Mouse (Mus musculus) lung, postnatal 25 days (tissue): ENCODE measurements around the gene Gm29609.
"Not testable (repeated sequence)": the region's sequence is repeated elsewhere in the genome, so short reads cannot be mapped to it uniquely, and the experiment has no call there.

ENCODE experiments used
- DNase-seq: peaks from one replicate; pipeline ENCODE4 v3.0.0; 2022; ENCODE audit warnings: low spot score

Gene Gm29609

DNA sequence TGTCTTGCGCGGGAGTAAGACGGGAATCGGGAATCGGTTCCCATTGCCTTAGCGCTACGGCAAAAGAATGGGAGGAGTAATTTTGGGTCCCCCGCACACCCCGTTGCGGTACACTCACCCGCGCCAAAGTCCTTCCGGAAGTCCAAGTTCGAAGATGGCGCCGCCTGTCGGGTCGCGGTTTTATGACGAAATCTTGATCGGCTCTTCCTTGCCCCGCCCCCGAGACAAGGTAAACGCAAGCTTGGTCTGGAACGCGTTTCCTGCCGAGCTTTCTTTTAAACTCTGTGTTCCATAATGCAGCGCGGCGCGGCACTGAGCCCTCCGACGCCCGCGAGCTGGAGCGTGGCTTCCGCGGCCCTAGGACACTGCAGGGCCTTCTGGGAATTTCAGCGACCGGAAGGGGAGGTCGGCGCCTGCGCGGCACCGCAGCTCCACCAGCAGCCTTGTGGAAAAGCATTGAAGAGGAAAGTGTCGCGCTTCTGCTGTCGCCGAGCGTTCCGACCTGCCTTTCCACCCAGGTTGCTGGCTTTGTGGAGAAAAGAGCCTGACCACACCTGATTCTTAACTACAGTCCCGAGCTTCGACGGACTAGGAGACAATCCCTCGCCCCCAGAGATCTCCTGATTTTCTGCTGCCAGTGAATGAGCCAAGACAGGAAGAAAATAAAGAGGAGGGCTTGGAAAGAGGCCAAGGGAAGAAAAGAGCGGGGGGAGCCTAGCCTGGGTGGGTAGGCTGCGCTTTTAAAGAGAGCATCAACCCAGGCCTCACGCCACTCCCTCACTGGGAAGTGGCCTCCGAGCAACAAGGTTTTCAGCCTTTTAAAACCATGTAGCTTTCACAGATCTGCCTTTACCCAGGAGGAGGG, at the start of gene Gm29609, which contains the start of gene Gtf3c2:
TSS of gene Gm29609 (minus strand) at position 146 of the 865 bp plus-strand sequence.
TSS of gene Gtf3c2 (minus strand) at position 379 of the 865 bp plus-strand sequence.
- DNase-seq = peak; percentile 94

DNA sequence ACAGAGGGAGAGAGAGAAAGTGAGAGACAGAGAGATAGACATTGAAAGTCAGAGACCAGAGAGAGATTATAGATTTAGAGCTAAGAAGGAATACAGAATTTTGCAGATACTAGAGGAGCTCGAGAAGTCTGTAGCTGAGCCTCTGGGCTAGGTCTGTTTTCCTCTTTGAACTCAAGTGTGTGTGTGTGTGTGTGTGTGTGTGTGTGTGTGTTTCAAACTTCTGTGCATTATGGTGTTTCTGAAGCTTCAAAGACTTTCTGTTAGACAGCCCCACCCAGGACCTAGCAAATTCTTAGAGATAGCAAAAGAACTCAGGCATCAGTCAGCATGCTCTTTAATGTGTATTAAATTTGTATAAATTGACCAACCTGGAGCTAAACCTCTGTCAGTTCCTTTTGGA, 46.9 kb upstream of the Gm29609 start:
- DNase-seq = no peak

DNA sequence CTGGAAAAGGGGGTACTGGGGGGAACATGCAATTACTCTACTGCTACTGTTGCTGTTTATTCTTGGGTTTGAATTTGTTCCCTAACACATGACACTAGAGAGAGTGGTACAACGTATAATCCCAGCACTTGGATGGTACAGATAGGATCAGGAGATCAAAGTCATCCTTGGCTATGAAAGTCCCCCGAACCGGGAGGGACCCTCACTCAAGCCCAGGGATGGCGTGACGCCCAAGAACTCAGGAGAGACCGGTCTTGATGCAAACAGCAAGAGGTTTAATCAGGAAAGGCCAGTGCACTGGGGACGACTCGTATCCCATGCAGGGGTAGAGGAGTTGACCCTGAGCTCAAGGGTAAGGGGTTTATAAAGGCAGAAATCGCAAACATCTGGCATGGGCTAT, 43.0 kb upstream of the Gm29609 start:
- DNase-seq = no peak

DNA sequence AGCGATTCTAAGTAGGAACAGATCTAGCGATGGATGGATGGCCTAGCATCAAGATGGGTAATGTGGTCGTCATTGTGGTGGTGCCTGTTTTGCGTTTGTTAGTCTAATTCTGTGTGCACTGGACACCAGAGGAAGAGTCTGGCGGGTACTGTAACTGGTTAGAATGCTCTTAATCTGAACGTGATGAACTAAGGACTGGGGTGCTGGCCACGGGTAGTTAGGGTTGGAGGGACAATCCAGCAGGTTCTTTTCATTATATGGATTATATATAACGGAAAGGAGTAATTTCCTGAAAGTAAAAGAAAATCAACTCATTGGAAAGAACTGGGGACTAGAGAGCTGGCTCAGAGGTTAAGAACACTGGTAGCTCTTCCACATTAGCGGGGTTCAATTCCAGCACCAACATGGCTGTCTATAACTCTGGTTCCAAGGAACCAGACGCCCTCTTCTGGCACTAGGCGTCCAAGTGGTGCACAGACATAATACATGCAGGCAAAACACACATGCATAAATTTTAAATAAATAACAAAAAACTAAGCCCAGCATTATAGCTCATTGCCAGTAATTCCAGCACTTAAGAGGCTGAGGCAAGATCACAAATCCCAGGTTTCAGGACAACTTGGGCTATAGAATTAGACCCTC, 41.7 kb upstream of the Gm29609 start:
- DNase-seq = no peak

DNA sequence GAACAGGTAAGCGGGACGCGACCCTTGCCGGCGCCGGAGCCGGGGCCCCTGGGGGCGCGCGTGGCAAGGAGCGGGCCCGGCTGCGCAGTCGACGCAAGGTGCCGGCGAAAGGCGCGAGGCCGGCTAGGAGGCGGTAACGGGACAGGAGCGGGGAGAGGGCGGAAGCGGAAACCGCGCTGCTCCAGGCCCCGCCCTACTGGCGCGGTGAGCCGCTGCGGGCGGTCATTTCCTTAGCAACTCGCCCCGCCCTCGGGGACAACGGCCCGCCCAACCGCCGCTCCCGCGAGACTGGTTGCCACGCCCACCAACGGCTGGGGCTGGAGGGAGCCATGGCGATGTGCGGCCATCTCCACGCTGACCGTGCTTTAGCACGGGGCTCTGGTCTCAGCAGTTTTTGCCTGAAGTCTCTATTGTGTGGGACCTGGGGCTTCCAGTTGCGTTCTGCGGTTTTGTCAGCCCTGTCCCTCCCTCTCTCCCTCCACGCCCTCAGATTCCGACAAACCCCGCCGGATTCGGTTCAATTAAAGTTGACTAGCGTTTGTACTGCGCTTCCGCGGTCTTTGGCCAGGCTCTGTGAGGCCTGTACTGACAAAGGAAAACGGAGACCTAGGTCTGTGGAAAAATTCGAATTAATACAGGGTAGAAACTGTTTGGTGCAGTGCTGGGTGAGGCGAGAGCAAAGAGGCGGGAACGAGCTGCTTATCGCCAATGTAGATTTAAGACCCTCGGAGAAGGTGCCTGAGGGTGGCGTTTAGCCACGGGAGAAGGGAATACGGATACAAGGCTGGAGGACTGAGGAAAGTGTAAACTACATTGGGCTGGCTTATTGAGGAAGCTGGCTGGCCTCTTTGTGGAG, 41.0 kb upstream of the Gm29609 start, which contains the start of gene Ppm1g:
TSS of gene Ppm1g (minus strand) at position 240 of the 856 bp plus-strand sequence.
- DNase-seq = peak; percentile 97

DNA sequence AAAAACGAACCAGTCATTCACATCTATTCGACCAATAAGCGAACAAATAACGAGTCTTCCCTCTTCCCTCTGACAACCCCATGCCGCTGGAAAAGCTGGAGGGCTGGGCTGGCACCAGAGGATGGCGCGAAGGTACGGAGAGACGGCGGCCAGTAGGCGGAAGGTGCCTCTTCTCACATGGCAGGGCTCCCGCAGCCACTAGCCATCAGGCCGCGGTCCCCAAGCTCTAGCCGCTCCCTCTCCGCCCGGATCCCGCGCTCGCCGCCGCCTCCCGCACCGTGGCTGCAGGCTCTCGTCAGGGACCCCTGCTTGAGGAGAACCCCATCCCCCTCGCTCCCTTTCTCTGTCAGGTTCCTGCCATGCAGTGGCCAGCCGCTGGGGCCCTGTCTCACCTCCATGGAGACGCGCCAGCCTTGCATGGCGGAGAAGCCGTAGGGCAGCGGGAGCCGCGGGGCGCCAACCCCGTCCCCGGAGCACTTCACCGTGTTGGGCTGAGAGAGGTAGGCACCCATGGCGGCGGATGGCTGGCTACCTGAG, 40.3 kb upstream of the Gm29609 start:
- DNase-seq = peak; percentile 29

DNA sequence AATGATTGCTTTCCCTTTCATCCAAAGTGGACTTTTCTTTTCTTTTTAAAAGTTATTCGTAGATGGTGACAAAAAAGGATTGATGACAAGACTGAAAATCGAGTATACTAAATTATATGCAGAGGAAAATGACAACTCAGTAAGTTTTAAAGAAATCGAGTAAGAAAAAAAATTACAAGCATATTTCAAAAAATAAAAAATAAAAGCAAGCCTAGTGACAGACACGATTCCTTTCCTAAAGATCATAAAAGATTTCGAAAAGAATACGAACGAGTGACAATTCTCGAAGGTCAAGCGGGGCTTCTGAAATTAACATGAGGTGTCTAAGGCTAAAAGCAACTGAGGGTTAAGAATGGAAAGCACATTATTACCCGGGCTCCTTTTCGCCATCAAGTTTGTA, 39.8 kb upstream of the Gm29609 start:
- DNase-seq = no peak

DNA sequence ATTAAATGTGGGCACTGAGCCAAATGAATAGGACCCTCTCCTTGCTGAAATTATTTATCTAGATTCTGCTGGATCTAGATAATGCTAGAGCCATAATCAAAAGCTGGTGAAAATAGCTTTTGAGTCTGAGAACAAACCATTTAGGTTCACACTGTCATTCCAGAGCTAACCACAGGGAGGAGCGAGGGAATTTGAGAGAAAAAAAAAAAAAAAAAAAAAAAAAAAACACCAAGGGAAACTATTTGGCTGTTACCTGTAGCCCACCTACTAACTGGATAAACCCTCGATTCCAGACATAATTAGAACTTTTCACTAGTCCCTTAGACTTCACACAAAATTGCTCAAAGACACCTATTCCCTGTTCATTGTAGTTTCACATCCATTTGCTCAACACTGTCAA, 39.4 kb upstream of the Gm29609 start:
- no peak for DNase-seq

DNA sequence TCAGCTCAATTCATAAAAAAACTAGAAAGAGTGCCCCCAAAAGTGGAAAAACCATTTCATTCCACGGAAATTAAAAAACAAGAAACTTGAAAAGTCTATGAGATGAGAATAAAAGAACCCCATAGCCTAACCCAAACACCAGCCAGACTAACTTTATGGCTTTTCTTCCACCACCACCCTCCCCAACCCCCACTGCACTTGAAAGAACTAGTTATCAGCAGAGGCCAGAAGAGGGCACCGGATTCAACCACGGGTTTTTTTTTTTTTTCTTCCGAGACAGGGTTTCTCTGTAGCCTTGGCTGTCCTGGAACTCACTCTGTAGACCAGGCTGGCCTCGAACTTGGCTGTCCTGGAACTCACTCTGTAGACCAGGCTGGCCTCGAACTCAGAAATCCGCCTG, 38.6 kb upstream of the Gm29609 start:
- no peak for DNase-seq

DNA sequence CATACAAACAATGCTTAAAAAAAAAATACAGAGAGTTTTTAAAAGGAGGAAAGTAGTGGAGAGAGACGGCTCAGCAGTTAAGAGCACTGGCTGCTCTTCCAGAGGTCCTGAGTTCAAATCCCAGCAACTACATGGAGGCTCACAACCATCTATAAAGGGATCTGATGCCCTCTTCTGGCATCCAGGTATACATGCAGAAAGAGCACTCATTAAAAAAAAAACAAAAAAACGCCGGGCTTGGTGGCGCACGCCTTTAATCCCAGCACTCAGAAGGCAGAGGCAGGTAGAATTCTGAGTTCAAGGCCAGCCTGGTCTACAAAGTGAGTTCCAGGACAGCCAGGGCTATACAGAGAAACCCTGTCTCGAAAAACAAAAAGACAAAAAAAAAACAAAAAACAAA, 36.8 kb upstream of the Gm29609 start:
- DNase-seq = not testable (repeated sequence)

DNA sequence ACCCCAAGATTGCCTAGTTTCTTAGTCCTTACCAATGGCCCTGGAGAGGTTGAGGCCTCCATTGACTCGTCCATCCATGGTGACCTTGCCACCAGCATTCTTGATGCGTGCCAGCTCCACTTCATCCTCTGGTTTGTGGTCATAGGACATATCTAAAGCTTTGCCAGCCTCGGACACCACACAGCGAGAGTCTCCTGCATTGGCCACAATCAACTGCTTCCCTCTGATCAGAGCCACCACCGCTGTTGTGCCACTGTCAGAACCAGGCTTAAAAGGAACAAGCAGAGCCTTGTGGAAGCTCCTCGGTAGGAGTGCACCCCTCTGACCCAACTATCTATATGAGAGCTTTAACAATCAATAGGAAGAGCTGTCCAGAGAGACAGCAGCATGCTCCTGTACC, 24.7 kb upstream of the Gm29609 start:
- DNase-seq = no peak

DNA sequence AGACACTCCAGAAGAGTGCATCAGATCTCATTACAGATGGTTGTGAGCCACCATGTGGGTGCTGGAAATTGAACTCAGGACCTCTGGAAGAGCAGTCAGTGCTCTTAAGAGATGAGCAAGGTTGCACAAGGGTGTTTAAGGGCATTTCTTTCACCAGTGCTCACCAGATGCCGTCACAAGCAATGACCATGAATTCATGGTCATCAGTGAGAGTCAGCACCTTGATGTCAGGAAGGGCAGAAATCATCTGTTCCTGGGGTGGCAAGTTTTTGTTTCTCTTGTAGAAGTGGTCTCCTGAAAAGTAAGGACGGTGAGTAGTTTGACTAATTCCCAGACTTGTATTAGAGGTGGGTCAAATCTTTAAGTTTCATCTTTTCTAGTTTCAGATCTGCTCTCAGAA, 24.2 kb upstream of the Gm29609 start:
- no peak for DNase-seq

DNA sequence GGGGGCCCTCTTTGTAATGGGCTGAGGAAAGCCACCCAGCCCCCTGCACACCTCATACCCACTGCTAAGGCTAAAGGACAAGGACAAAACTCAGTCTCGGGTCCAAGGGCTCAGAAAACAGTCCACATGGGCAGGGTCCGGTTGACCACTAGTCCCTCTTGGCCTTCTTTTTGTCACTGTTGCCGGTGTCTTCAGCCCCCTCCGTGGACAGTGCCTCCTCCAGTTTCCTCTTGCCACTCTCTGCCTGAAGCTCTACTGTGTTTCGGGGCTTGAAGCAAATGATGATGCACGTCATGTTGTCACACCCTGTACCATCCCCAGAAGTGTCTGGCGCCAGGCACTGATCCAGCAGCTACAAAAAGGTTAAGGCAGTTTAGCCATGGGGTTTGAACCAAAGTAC, 23.2 kb upstream of the Gm29609 start:
- DNase-seq = no peak

DNA sequence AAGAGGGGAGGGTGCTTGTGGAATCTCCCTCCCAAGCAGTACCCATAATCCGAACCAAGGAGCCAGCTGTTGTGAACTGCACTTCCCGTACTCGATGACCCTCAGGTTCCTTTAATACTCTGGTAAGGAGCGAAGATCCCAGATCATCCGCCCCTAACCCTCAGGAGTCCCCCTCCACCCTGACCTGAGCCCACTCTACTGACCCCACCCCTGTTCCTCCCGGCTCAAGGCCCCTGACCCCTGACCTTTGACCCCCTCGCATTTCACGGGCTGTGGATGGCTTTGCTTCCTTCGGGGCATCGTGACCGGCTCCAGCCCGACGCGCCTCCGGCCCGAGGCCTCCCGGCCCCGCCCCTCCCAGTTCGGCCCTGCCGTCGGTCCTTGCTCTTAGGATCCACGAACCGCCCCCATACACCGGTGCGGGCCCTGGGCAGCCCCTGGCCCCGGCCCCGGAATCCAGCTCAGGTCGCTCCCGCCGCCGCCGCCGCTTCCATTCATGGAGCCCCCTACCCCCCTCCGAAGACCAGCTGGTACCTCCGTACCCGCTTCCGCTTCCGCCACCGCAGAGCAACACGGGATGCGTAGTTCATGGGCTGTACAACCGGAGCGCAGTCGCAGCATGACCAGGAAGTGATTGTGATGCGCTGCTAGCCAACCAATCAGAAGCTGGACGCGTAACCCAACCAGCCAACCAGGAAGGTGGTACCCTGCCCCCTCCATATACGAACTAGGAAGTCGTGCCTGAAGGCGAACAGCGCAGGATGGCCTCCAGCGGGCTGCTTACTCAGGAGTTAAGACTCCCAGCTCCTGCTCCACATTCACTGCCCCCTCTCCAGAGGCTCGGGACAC, 22.3 kb upstream of the Gm29609 start, which contains the start of gene Zfp513:
TSS of gene Zfp513 (minus strand) at position 562 of the 849 bp plus-strand sequence.
- DNase-seq = peak; percentile 99

DNA sequence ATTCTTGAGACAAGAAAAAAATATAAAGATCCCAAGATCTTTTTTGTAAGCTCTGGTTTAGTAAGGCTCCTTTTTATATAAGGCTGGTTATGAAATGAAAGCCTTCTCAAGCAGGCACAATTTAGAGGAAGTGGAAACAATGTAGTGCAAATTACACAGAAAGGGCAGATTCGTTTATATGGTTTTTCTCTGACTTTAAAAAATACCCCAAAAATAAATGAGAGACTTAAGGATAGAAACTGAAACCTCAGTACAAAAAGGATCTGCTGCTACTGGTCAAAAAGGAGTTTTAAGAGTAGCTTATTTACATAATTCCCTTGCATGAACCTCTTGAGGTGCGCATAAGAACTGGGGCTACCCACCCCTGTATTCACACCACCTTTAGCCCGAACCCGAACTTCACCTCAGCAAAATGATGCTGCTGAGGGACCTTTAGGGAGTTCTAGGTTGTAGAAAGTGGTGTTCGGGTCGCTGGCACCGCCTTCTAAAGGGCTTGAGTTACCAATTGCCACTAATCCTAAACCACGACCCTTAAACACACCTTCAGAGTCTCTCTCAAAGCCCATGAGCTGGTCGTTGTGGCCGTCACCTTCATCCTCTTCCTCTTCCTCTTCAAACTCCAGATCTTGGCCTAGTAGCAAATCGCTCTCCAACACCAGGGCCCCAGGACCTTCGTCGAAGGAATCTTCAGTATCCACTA, 21.5 kb upstream of the Gm29609 start:
- DNase-seq = no peak

DNA sequence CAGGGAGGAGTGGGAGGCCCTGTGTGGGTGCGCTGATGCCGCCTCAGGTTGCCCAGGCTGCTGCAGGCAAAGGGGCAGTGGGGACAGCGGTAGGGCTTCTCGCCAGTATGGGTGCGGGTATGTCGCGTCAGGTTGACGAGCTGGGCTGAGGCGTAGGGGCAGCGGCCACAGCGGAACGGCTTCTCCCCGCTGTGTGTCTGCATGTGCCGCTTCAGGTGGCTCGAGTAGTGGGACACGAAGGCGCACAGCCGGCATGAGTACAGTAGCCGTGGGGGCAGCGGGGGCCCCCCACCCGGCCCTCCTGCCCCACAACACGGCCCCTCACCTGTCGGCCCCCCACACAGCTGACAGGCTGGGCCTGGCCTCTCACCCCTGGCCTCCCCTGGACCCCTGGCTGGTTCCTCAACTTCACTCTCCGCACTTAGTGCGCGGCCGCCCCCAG, 20.6 kb upstream of the Gm29609 start:
- DNase-seq = no peak

DNA sequence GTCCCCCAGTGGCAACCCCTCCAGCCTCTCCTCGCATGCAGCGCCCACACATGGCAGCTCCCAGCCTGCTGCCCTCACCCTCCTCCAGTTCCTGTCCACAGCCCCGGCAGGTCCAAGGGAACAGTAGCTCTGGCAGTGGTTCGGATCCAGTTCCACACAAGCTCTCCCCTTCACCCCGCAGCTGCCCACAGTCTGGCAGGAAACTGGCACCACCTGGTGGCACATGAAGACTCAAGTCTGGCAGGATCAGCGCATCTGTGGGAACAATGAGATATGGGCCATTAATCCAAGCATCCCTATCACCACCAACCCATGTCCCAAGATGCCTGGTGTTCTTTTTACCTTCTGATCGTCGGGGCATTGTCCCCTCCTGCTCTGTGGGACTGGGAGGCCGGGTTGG, 20.2 kb upstream of the Gm29609 start:
- DNase-seq = no peak

DNA sequence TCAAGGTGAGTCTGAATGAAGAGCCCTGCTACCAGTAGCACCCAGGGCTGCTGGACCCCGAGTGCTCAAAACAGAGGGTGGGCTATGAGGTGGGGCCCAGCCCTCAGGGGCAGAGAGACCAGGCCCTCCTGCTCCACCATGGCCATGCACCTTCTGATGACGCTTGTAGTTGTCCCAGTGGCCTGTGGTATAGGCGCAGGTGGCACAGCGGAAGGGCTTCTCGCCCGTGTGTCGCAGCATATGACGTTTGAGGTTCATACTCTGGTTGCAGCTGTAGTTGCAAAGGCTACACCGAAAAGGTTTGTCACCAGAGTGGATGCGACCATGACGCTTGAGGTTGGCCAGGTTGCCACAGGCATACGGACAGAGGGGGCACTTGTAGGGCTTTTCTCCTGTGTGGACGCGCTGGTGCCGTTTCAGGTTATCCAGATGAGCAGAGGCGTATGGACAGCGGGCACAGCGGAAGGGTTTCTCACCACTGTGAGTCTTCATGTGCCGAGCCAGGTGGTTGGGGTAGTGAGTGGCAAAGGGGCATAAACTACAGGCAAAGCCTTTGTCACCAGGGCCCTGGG, 19.7 kb upstream of the Gm29609 start:
- no peak for DNase-seq

DNA sequence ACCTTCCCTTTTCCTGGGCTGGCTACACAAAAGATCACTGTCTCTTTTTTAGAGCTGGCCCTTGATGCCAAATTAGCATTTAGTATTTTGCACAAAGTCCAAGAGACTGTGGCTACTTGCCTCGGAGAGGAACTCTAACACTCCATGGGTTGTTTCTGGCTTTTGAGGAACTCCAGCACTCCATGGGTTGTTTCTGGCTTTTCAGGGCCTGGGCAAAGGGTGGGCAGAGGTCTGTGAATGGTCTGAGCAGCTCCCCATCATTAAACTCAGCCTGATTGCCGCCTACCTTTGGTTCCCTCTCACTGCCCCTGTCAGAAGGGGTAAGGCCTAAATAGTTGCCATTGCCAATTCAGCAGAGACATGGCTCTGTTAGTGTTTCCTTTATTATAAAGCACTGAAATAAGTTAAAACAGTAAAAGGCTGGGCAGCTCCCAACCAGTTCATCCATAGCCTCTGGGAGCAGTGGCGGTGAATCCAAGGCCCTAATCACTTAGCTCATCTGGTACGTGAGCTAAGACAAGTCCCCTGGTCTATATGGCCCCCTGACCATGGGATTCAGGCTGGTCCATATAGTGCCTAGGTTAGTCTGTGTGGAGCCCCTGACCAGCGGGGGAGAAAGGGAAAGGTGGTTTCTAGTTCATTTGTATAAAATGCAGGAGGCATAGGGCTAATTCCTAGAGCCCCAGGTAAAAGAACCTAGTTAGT, 19.1 kb upstream of the Gm29609 start:
- DNase-seq = no peak
